Comparison of ENCODE assay signal across 8 mouse cellular contexts in genomic region chr1:153703445-153703991, GRCm38 (mm10). TPM values are rescaled to one million over a fixed set of nuclear protein-coding genes. Genes with fewer than 3 reads are reported as not detected.
DNase-seq lines count a peak whose midpoint lies in the region; ATAC-seq and TF ChIP-seq lines count a peak whose summit lies in the region.

No protein-coding gene starts in this region.

- no peak overlapping the region for H3K4me2 ChIP-seq in forebrain, postnatal 0 days (ENCODE audit: low read depth)

- peak overlapping the region; percentile 35; the same call in 1 of the 2 replicates for H3K27ac ChIP-seq in forebrain, postnatal 0 days (ENCODE audit: low read depth, low read length)

- peak; percentile 31 to 43 for DNase-seq in cerebellum, postnatal 14 days
- DNase-seq in cerebellum, adult 18-20 months, result no peak
- peak; percentile 82 for DNase-seq in Muller cell, postnatal 12 days (ENCODE audit: inconsistent ontology term)
- DNase-seq in forebrain, postnatal 0 days, result peak; percentile 71
- peak; percentile 63 to 76 for DNase-seq in layer of hippocampus, postnatal 14 days (ENCODE audit: low spot score in 2 of 2)
- peak; percentile 34 for DNase-seq in right cerebral cortex, postnatal 25 days
- DNase-seq in cerebellum, adult 11 months, result no peak
- DNase-seq in cerebellum, adult 9-10 months, result no peak

- no peaks in the 10 kb centered on the region for H3K36me3 ChIP-seq in forebrain, postnatal 0 days (ENCODE audit: insufficient read depth)

- H3K9me3 ChIP-seq in forebrain, postnatal 0 days (ENCODE audit: low read length), result no peaks in the 10 kb centered on the region

- WGBS in forebrain, postnatal 0 days, result 9% methylated on average over 12 of the region's 12 CpGs

- peaks cover 12% of the 10 kb centered on the region for H3K4me1 ChIP-seq in forebrain, postnatal 0 days (ENCODE audit: insufficient read depth)

- no peak overlapping the region for H3K9ac ChIP-seq in forebrain, postnatal 0 days

- H3K4me3 ChIP-seq in forebrain, postnatal 0 days (ENCODE audit: low read depth, low read length), result no peak overlapping the region

- TF ChIP-seq CTCF in forebrain, postnatal 0 days (IDR thresholded peaks at IDR 0.05; ENCODE audit: low read depth), result no peak

- peak; percentile 89 for ATAC-seq in forebrain, postnatal 0 days

- no peaks in the 10 kb centered on the region for H3K27me3 ChIP-seq in forebrain, postnatal 0 days (ENCODE audit: insufficient read depth, low read length)

RNA-seq across cellular contexts. Expression of gene Rgs16, which starts 36.6 kb away (rescaled TPM):
- total RNA-seq in forebrain, postnatal 0 days (2014; rRNA removed), result 7.9 and 9.6 TPM in 2 replicates
- 15.5 and 16.7 TPM in 2 replicates for polyA plus RNA-seq in forebrain, postnatal 0 days (2015; fragmentation: Nextera tagmentation; extraction: Ambion mirVana)
- 1 to 10 TPM; 6.6 to 8.8 TPM for total RNA-seq in layer of hippocampus, postnatal 14 days (2021)

RNA-seq across cellular contexts. Expression of gene Rnasel, which starts 45.7 kb away (rescaled TPM):
- 39.5 and 43.9 TPM in 2 replicates for total RNA-seq in forebrain, postnatal 0 days (2014; rRNA removed)
- polyA plus RNA-seq in forebrain, postnatal 0 days (2015; fragmentation: Nextera tagmentation; extraction: Ambion mirVana), result 10.7 and 19.5 TPM in 2 replicates
- 10 to 100 TPM; 10.9 to 11.4 TPM for total RNA-seq in layer of hippocampus, postnatal 14 days (2021)

RNA-seq across cellular contexts. Expression of gene Rgs8, which starts 50.7 kb away (rescaled TPM):
- 19.3 and 22.7 TPM in 2 replicates for total RNA-seq in forebrain, postnatal 0 days (2014; rRNA removed)
- polyA plus RNA-seq in forebrain, postnatal 0 days (2015; fragmentation: Nextera tagmentation; extraction: Ambion mirVana), result 12.0 and 16.6 TPM in 2 replicates
- 10 to 100 TPM; 51.8 to 53.0 TPM for total RNA-seq in layer of hippocampus, postnatal 14 days (2021)

Comparison
In these comparisons a context has a peak if more than half of its experiments do, and no peak if none do; other contexts are left out.
1. DNase-seq: peak in cerebellum, postnatal 14 days (2 of 2), Muller cell, postnatal 12 days (single experiment), forebrain, postnatal 0 days (single experiment), layer of hippocampus, postnatal 14 days (2 of 2) and right cerebral cortex, postnatal 25 days (single experiment); none in cerebellum, adult 18-20 months (0 of 2), cerebellum, adult 11 months (single experiment) and cerebellum, adult 9-10 months (single experiment).